Mouse (Mus musculus): ENCODE data around the gene Kat6b. TPM values are rescaled to one million over a fixed set of nuclear protein-coding genes. Genes with fewer than 3 reads are reported as not detected.
A peak's percentile ranks its signal among the peaks of the same experiment; 100 is the strongest.

The Kat6b gene
- polyA plus RNA-seq, 1 experiment, result 3.9 TPM

DNA sequence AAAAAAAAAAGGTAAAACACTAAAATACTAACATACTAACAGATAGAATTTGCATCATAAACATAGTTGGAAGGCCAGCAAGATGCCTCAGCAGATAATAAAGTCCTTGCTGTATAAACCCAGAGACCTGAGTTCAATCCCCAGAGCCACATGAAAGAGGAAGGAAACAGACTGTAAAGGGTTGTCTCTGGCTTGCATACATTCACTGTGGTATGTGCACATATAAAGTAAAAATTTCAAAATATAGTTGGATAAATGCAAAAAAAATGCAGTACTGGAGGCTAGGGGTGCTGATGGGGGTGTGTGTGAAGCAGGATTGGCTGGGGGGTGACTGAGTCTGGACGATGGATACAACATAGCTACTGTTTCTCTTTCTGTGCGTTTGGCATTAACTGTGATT, 224.2 kb downstream of the Kat6b start:
- no peaks in the 10 kb centered on the region for H3K36me3 ChIP-seq (ENCODE audit: control insufficient read depth, insufficient read depth)
- no peaks in the 10 kb centered on the region for H3K27me3 ChIP-seq (ENCODE audit: control insufficient read depth, insufficient read depth, insufficient read length)
- no peaks in the 10 kb centered on the region for H3K79me2 ChIP-seq (ENCODE audit: control insufficient read depth, insufficient read depth)
- no peak overlapping the region for H3K4me2 ChIP-seq (ENCODE audit: low read depth)
- H3K4me3 ChIP-seq, result no peak overlapping the region
- TF ChIP-seq MAX (IDR thresholded peaks at IDR 0.05; ENCODE audit: low read depth) (no peak), SRF (IDR thresholded peaks at IDR 0.05; ENCODE audit: control insufficient read depth, insufficient read length, low read depth) (no peak), REST (IDR thresholded peaks at IDR 0.05; ENCODE audit: insufficient read depth, insufficient read length) (no peak), MYOD1 (IDR thresholded peaks at IDR 0.05; ENCODE audit: control insufficient read depth in 1 of 3, insufficient read length in 2 of 3, low read depth in 2 of 3) (no peak), USF1 (IDR thresholded peaks at IDR 0.05; ENCODE audit: low read depth) (no peak), TCF12 (IDR thresholded peaks at IDR 0.05; ENCODE audit: insufficient read depth, poor library complexity, severe bottlenecking) (no peak)
- no peak overlapping the region for H3ac ChIP-seq (ENCODE audit: control insufficient read depth, insufficient read length)

DNA sequence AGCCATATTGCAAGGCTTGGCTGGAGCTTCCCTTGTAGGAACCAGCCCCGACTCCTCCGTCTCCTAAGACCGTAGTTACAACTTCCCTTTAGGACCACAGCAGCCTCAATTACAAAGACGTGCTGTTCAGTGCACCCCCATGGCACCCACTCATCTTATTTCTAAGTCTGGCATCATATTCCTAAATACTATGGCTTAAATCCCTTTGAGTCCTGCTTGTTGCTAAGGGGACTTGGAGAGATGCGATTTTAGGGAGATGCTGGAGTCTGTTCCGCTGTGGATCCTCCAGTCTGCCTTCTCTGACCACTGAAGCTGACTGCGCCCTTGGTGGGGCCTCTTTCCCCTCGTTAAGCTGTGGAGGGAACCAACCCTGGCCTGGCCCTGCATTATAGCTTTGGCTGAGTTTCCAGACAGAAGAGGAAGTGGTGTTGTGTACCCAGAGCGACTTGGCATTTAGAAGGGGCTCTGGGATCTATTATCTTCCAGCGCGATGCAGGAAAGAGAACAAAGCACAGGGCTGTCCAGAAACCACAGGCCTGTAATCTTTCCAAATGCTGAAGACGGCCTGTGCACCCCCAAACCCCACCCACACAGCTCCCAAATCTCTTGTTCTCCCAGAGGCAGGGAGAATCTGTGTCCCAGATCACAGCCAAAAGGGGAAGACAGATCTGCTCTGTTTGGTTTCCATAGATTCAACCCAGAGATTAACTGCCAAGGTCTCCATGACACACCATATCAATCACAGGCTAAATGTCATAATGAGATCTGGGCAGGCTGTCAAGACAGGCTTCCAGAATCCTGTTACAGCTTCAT, 225.7 kb downstream of the Kat6b start:
- Histone ChIP-seq H3K36me3 (ENCODE audit: control insufficient read depth, insufficient read depth) (no peaks in the 10 kb centered on the region), H3ac (ENCODE audit: control insufficient read depth, insufficient read length) (no peak overlapping the region), H3K4me3 (no peak overlapping the region), H3K79me2 (ENCODE audit: control insufficient read depth, insufficient read depth) (no peaks in the 10 kb centered on the region), H3K27me3 (ENCODE audit: control insufficient read depth, insufficient read depth, insufficient read length) (no peaks in the 10 kb centered on the region), H3K4me2 (ENCODE audit: low read depth) (peak overlapping the region; percentile 36)
- TF ChIP-seq MYOG (IDR thresholded peaks at IDR 0.05; ENCODE audit: control insufficient read depth in 1 of 3, insufficient read depth in 1 of 3, insufficient read length in 2 of 3, low read depth in 2 of 3) (no peak), USF1 (IDR thresholded peaks at IDR 0.05; ENCODE audit: low read depth) (no peak), TCF3 (IDR thresholded peaks at IDR 0.05; ENCODE audit: insufficient read length, low read depth) (no peak), REST (IDR thresholded peaks at IDR 0.05; ENCODE audit: insufficient read depth, insufficient read length) (no peak), TCF12 (IDR thresholded peaks at IDR 0.05; ENCODE audit: insufficient read depth, poor library complexity, severe bottlenecking) (no peak)

DNA sequence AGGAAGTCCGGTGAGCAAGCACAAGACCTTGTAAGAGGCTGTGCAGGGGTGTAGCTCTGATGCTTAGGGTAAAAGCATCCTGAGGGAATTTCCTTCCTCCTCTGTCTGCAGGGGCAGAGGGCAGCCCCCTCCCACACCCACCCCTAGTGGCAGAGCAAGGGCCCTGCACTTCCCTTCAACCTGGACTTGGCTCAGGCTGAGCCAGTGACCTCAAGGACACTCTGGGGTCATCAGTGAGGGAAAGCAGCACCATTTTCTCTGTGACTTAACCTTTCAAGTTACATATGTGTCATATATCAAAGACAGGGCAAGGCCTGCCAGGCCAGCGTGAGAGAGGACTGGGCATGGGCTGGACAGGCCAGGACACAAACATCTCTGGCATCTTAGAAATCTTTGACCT, 228.3 kb downstream of the Kat6b start:
- Histone ChIP-seq H3ac (ENCODE audit: control insufficient read depth, insufficient read length) (no peak overlapping the region), H3K36me3 (ENCODE audit: control insufficient read depth, insufficient read depth) (no peaks in the 10 kb centered on the region), H3K4me2 (ENCODE audit: low read depth) (no peak overlapping the region), H3K4me3 (no peak overlapping the region), H3K79me2 (ENCODE audit: control insufficient read depth, insufficient read depth) (no peaks in the 10 kb centered on the region), H3K27me3 (ENCODE audit: control insufficient read depth, insufficient read depth, insufficient read length) (no peaks in the 10 kb centered on the region)
- no peak for TF ChIP-seq MYOD1 (IDR thresholded peaks at IDR 0.05; ENCODE audit: control insufficient read depth in 1 of 3, insufficient read length in 2 of 3, low read depth in 2 of 3)
- TF ChIP-seq USF1 (IDR thresholded peaks at IDR 0.05; ENCODE audit: low read depth), result no peak
- TF ChIP-seq POLR2AphosphoS2 (IDR thresholded peaks at IDR 0.05; ENCODE audit: insufficient read length, low read depth), result no peak
- TF ChIP-seq TCF3 (IDR thresholded peaks at IDR 0.05; ENCODE audit: insufficient read length, low read depth), result no peak
- TF ChIP-seq POLR2A (IDR thresholded peaks at IDR 0.05; ENCODE audit: insufficient read length, low read depth), result no peak
- no peak for TF ChIP-seq TCF12 (IDR thresholded peaks at IDR 0.05; ENCODE audit: insufficient read depth, poor library complexity, severe bottlenecking)
- TF ChIP-seq MAX (IDR thresholded peaks at IDR 0.05; ENCODE audit: low read depth), result no peak
- no peak for TF ChIP-seq MYOG (IDR thresholded peaks at IDR 0.05; ENCODE audit: control insufficient read depth in 1 of 3, insufficient read depth in 1 of 3, insufficient read length in 2 of 3, low read depth in 2 of 3)
- no peak for TF ChIP-seq REST (IDR thresholded peaks at IDR 0.05; ENCODE audit: insufficient read depth, insufficient read length)
- TF ChIP-seq E2F4 (IDR thresholded peaks at IDR 0.05; ENCODE audit: insufficient read depth), result no peak
- no peak for TF ChIP-seq SRF (IDR thresholded peaks at IDR 0.05; ENCODE audit: control insufficient read depth, insufficient read length, low read depth)
- no peak for TF ChIP-seq CEBPB (IDR thresholded peaks at IDR 0.05; ENCODE audit: insufficient read depth, poor library complexity, severe bottlenecking)

DNA sequence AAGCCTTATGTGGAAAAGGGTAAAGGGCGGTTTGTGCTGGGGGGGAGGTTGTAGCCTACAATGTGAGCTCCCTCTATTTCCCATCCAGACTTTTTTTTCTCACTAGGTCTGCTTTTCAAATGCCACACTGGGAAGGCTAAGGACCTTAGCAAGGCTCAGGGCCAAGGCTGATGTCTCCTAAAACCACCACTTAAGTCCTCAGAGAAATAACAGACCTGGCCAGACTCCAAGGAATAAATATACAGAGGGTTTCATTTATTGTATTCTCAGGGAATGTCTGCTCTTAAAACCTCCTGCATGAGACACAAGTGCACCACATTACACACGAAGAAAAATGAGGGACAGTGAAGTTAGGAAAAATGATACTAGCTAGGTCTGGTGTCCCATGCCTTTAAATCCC, 230.0 kb downstream of the Kat6b start:
- Histone ChIP-seq H3K4me3 (no peak overlapping the region), H3K27me3 (ENCODE audit: control insufficient read depth, insufficient read depth, insufficient read length) (no peaks in the 10 kb centered on the region), H3ac (ENCODE audit: control insufficient read depth, insufficient read length) (no peak overlapping the region), H3K79me2 (ENCODE audit: control insufficient read depth, insufficient read depth) (no peaks in the 10 kb centered on the region), H3K36me3 (ENCODE audit: control insufficient read depth, insufficient read depth) (no peaks in the 10 kb centered on the region), H3K4me2 (ENCODE audit: low read depth) (no peak overlapping the region)
- TF ChIP-seq MYOG (IDR thresholded peaks at IDR 0.05; ENCODE audit: control insufficient read depth in 1 of 3, insufficient read depth in 1 of 3, insufficient read length in 2 of 3, low read depth in 2 of 3) (no peak), CEBPB (IDR thresholded peaks at IDR 0.05; ENCODE audit: insufficient read depth, poor library complexity, severe bottlenecking) (no peak), TCF3 (IDR thresholded peaks at IDR 0.05; ENCODE audit: insufficient read length, low read depth) (no peak), MAX (IDR thresholded peaks at IDR 0.05; ENCODE audit: low read depth) (no peak), E2F4 (IDR thresholded peaks at IDR 0.05; ENCODE audit: insufficient read depth) (no peak), TCF12 (IDR thresholded peaks at IDR 0.05; ENCODE audit: insufficient read depth, poor library complexity, severe bottlenecking) (no peak), POLR2A (IDR thresholded peaks at IDR 0.05; ENCODE audit: insufficient read length, low read depth) (no peak), SRF (IDR thresholded peaks at IDR 0.05; ENCODE audit: control insufficient read depth, insufficient read length, low read depth) (no peak)

DNA sequence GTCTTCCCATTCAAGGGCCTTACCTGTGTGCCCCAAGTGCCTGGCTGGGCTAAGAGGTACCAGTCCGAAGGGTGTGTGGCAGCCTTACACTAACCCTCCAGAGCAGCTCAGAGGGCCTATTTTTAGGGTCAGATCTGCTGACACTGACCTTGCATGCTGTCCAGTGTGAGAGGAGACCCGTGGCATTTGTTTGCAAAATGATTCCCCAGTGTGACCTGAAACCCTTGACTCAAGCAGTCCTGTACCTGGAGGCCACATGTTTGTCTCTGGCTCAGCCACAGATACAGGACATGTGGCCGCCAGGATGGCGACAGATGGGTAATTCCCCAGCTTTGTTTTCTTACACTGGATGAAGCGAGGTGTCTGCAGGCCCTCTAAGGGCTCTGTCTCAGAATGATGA, 233.3 kb downstream of the Kat6b start, which contains the start of gene Dupd1:
Dupd1 (minus strand) TSS at position 91 of the 400 bp plus-strand sequence.
- H3ac ChIP-seq (ENCODE audit: control insufficient read depth, insufficient read length), result no peak within 1 kb of the TSS
- no peak for TF ChIP-seq USF1 (IDR thresholded peaks at IDR 0.05; ENCODE audit: low read depth)
- TF ChIP-seq MYOD1 (IDR thresholded peaks at IDR 0.05; ENCODE audit: control insufficient read depth in 1 of 3, insufficient read length in 2 of 3, low read depth in 2 of 3), result no peak
- no peak for TF ChIP-seq POLR2AphosphoS2 (IDR thresholded peaks at IDR 0.05; ENCODE audit: insufficient read length, low read depth)
- no peak for TF ChIP-seq TCF3 (IDR thresholded peaks at IDR 0.05; ENCODE audit: insufficient read length, low read depth)
- no peak for TF ChIP-seq MAX (IDR thresholded peaks at IDR 0.05; ENCODE audit: low read depth)
- no peak for TF ChIP-seq MYOG (IDR thresholded peaks at IDR 0.05; ENCODE audit: control insufficient read depth in 1 of 3, insufficient read depth in 1 of 3, insufficient read length in 2 of 3, low read depth in 2 of 3)
- no peak for TF ChIP-seq E2F4 (IDR thresholded peaks at IDR 0.05; ENCODE audit: insufficient read depth)
- H3K27me3 ChIP-seq (ENCODE audit: control insufficient read depth, insufficient read depth, insufficient read length), result no peaks in the 10 kb centered on the region
- no peak within 1 kb of the TSS for H3K4me3 ChIP-seq
- no peak within 1 kb of the TSS for H3K4me2 ChIP-seq (ENCODE audit: low read depth)
- no peaks in the 10 kb centered on the region for H3K79me2 ChIP-seq (ENCODE audit: control insufficient read depth, insufficient read depth)
- H3K36me3 ChIP-seq (ENCODE audit: control insufficient read depth, insufficient read depth), result no peaks in the 10 kb centered on the region

Measured in myocyte (in vitro differentiated cells).